Mouse (Mus musculus): ENCODE measurements around the gene Zranb1.

The Zranb1 gene

DNA sequence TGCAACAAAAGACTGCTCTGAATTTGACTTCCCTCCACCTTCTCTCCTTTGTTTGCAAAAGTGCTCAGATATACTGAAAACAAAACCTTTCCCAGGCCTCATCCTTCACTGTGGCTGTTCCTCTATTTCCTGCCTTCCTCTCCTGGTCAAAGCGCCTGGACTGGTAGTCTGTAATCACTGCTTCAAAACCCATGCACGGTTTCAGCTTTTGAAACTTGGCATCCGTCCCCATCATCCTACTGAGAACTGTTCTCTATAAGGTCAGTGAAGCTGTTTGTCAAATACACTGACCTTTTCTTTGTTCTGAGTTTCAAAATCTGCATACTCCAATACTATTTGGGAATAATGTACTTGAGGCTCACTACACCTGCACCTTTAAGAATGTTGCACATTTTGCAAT lies 3.7 kb upstream of the Zranb1 start:
- in situ Hi-C loops (cut with MboI, MseI), result no loop called here

- in situ Hi-C loops (cut with MboI, MseI), result loop anchor here (5.0 kb wide), 1 partner anchor 707 kb away; the partner anchor contains the start of gene Edrf1
These were observed 887 bp upstream of the Zranb1 start for GRCm38 (mm10) chr7:132930055-132930454.

GRCm38 (mm10) chr7:132931560-132932351 lies 814 bp downstream of the Zranb1 start:
- in situ Hi-C loops (cut with MboI, MseI), result loop anchor here (5.0 kb wide), 1 partner anchor 706 kb away; the partner anchor contains the start of gene Edrf1

DNA sequence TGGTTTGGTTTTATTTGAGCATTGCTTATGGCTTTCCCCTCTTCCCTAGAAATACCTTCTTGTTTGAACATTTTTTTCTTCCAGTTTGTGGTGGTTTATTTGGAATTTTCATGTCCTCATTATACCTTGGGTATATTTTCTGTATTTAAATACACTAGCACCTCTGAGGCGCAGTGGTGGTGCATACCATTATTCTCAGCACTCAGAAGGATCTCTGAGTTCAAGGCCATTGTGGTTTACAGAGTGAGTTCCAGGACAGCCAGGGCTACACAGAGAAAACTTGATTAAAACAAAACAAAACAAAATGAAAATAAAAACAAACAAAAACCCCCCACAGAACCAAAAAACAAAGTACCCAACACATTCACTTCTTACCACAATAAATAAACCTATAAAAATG lies 2.4 kb downstream of the Zranb1 start:
- in situ Hi-C loops (cut with MboI, MseI), result loop anchor here (5.0 kb wide), 1 partner anchor 704 kb away; the partner anchor contains the start of gene Edrf1

- in situ Hi-C loops (cut with MboI, MseI), result loop anchor here (5.0 kb wide), 1 partner anchor 703 kb away; the partner anchor contains the start of gene Edrf1
These were observed 3.8 kb downstream of the Zranb1 start for GRCm38 (mm10) chr7:132934743-132935142.

DNA sequence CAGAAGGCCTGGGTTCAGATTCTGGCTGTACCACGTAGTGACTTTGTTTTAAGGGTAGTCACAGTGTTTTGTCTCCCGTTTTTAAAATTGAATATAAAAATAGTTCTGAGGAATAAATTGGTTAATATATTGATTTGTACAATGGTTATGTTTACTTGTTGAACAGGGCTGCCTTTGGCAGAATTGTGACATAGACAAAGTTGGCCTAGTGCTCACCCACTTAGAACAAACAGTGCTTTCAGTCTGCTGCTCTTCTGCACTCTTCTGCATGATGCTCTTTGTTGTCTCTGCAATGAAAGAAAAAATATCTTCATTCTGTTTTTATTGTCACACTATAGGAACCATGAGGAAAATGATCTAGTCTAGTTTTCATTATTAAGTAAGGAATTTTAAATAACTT lies 8.2 kb downstream of the Zranb1 start:
- in situ Hi-C loops (cut with MboI, MseI), result no loop called here

- in situ Hi-C loops (cut with MboI, MseI), result no loop called here
These were observed 9.6 kb downstream of the Zranb1 start for GRCm38 (mm10) chr7:132940569-132940968.

- in situ Hi-C loops (cut with MboI, MseI), result no loop called here
These were observed 19.0 kb downstream of the Zranb1 start for GRCm38 (mm10) chr7:132949968-132950367.

GRCm38 (mm10) chr7:132950613-132951012 lies 19.7 kb downstream of the Zranb1 start:
- in situ Hi-C loops (cut with MboI, MseI), result no loop called here

DNA sequence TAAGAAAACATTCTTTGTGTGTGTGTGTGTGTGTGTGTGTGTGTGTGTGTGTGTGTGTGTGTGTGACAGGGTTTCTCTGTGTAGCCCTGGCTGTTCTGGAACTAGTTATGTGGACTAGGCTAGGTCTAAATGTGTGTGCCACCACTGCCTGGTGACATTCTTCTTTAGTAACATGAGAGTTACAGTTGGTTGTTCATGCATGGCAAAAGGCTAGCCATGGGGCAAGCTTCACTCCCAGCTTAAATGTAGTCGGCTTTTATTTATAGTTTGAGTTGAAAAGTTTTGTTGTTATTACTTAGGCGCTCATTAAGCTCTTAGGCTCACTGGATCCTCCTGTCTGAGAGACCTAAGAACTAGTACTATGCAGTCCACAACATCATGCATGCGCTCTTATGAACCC lies 33.5 kb downstream of the Zranb1 start:
- in situ Hi-C loops (cut with MboI, MseI), result no loop called here

GRCm38 (mm10) chr7:132965707-132966106 lies 34.8 kb downstream of the Zranb1 start:
- in situ Hi-C loops (cut with MboI, MseI), result no loop called here

- in situ Hi-C loops (cut with MboI, MseI), result no loop called here
These were observed 41.1 kb downstream of the Zranb1 start for GRCm38 (mm10) chr7:132972079-132972478.

GRCm38 (mm10) chr7:132976079-132976478 lies 45.1 kb downstream of the Zranb1 start:
- in situ Hi-C loops (cut with MboI, MseI), result no loop called here

DNA sequence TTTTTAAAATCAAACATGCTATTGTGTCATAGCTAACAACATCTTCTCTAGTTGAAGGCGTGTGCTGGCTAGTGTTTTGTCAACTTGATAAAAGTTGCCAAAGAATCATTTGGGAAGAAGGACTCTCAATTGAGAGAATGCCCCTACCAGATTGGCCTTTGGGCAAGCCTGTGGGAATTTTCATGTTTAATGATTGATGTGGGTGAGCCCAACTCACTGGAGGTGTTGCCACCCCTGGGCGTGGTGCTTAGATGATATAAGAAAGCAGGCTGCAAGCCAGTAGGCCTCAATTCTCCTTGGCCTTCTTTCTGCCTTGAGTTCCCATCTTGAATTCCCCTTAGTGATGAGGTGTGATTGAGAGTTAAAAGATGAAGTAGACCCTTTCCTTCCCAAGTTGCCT lies 47.0 kb downstream of the Zranb1 start:
- in situ Hi-C loops (cut with MboI, MseI), result no loop called here

DNA sequence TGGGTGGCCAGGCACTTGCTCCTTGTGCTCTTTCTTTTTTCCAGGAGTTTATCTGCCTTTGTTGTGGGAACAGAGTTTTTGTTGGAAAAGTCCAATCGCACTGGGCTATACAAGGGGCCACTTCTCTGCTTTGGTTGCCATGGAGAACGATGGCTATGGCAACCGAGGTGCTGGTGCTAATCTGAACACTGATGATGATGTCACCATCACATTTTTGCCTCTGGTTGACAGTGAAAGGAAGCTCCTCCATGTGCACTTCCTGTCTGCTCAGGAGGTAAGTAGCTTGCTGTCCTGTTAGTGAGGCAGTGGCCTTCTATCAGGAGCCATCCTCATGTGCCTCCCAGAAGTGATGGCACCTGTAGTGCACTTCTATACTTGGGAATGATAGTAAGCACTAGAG lies 51.7 kb downstream of the Zranb1 start:
- in situ Hi-C loops (cut with MboI, MseI), result no loop called here

GRCm38 (mm10) chr7:132989839-132990238 lies 58.9 kb downstream of the Zranb1 start:
- in situ Hi-C loops (cut with MboI, MseI), result loop anchor here (5.0 kb wide), 1 partner anchor 348 kb away; no protein-coding TSS in a partner anchor

- in situ Hi-C loops (cut with MboI, MseI), result loop anchor here (5.0 kb wide), 1 partner anchor 349 kb away; no protein-coding TSS in a partner anchor
These were observed 60.4 kb downstream of the Zranb1 start for GRCm38 (mm10) chr7:132991240-132991900.

- in situ Hi-C loops (cut with MboI, MseI), result loop anchor here (5.0 kb wide), 1 partner anchor 351 kb away; no protein-coding TSS in a partner anchor
These were observed 62.1 kb downstream of the Zranb1 start for GRCm38 (mm10) chr7:132992967-132993615.

- in situ Hi-C loops (cut with MboI, MseI), result loop anchor here (5.0 kb wide), 1 partner anchor 352 kb away; no protein-coding TSS in a partner anchor
These were observed 63.2 kb downstream of the Zranb1 start for GRCm38 (mm10) chr7:132994120-132994519.

- in situ Hi-C loops (cut with MboI, MseI), result loop anchor here (5.0 kb wide), 1 partner anchor 352 kb away; no protein-coding TSS in a partner anchor
These were observed 63.8 kb downstream of the Zranb1 start for GRCm38 (mm10) chr7:132994628-132995191.

DNA sequence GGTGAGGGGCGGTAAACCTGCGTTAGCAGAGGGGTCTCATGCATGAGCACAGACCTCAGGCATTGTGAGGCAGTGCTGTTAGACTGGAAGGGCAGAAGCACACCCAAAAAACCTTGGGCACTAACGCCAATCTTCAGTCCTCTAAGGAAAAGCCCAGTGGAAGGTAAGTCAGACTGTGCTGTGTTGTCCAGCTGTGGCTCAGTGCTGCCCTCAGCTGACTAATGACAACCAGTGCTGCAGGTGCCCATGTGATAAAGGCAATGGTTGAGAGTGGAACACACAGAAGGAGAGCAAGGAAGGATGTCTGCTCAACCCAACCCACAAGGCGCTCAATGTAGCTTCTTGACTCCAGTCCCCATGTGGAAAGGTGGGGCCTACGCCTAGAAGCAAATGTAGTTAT lies 65.4 kb downstream of the Zranb1 start:
- in situ Hi-C loops (cut with MboI, MseI), result no loop called here

GRCm38 (mm10) chr7:132998639-132999038 lies 67.7 kb downstream of the Zranb1 start:
- in situ Hi-C loops (cut with MboI, MseI), result no loop called here
